In the genomic region with DNA sequence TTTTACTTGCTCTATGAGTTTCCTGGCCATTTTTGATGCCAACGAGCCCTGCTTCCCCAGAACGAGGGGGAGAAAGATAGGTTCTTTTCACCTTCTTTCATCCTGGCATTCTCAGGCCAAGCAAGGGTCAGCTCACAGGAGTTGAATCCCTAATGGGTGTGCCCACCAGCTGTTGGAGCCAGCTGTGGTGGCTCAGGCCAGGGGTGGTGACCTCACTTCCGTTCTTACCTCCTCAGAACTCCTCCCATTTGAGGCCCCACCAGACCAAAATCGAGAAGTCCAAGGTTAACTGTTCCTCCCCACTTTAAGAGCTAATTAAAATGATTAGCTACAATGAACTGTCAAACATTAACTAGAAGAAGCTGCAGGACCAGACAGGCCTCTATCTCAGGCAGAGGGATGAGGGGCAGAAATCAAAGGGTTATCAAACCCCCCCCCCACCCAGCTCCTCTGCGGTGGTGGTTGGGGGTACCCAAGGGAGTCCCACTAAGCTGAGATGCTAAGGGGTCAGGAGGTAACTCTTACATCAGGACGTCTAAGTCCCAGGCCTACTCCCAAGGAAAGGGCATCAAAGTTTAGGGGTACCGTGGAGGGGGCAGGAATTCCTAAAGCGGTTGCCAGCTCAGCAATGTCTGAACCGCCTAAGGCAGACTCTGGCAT, we compare ENCODE assay signal across 7 mouse cellular contexts. TPM values are rescaled to one million over a fixed set of nuclear protein-coding genes. Genes with fewer than 3 reads are reported as not detected.
DNase-seq lines count a peak whose midpoint lies in the region; ATAC-seq and TF ChIP-seq lines count a peak whose summit lies in the region.

No protein-coding gene starts in this region.

- H3K4me2 ChIP-seq in heart, postnatal 0 days (ENCODE audit: low read depth, low read length) = peak overlapping the region; percentile 68
- peak overlapping the region; percentile 46 for H3K4me2 ChIP-seq in limb, embryonic 15.5 days
- H3K4me2 ChIP-seq in neural tube, embryonic 13.5 days = peak overlapping the region; percentile 49

- TF ChIP-seq POLR2A in bone marrow, adult 2 months (IDR thresholded peaks at IDR 0.05; ENCODE audit: borderline replicate concordance, control insufficient read depth, low read depth, low read length) = no peak

- no peaks in the 10 kb centered on the region; the same call in 1 of the 2 replicates for H3K4me1 ChIP-seq in bone marrow, adult 2 months (ENCODE audit: control insufficient read depth, insufficient read depth, low read length)
- H3K4me1 ChIP-seq in heart, postnatal 0 days (ENCODE audit: control insufficient read depth, insufficient read depth) = peaks cover 21% of the 10 kb centered on the region; the same call in 1 of the 2 replicates
- 0 out of 2 replicates have a peak, but pooled peaks cover 5% of the 10 kb centered on the region for H3K4me1 ChIP-seq in limb, embryonic 15.5 days
- no peaks in the 10 kb centered on the region for H3K4me1 ChIP-seq in neural tube, embryonic 13.5 days (replicated peaks)

- peak; percentile 35 for DNase-seq in CD4-positive helper T cell, adult 2 months (ENCODE audit: low read depth, low spot score)
- no peak for DNase-seq in heart, postnatal 0 days (ENCODE audit: low spot score)
- no peak for DNase-seq in adrenal gland, adult 2 months
- no peak for DNase-seq in gastrocnemius, postnatal 14 days

- ATAC-seq in heart, postnatal 0 days (ENCODE audit: insufficient read depth, low read depth) = no peak
- ATAC-seq in limb, embryonic 15.5 days (ENCODE audit: insufficient number of reproducible peaks, low FRiP score, low TSS enrichment, low read depth) = no peak
- no peak for ATAC-seq in neural tube, embryonic 13.5 days (ENCODE audit: low read depth)

- H3K9me3 ChIP-seq in heart, postnatal 0 days (replicated peaks; ENCODE audit: control insufficient read depth, low read length) = no peaks in the 10 kb centered on the region; the same call in 1 of the 2 replicates
- no peaks in the 10 kb centered on the region for H3K9me3 ChIP-seq in limb, embryonic 15.5 days
- no peaks in the 10 kb centered on the region for H3K9me3 ChIP-seq in neural tube, embryonic 13.5 days

- peak overlapping the region; percentile 87; the same call in 1 of the 2 replicates for H3K9ac ChIP-seq in heart, postnatal 0 days (replicated peaks; ENCODE audit: low read depth, low read length)
- H3K9ac ChIP-seq in limb, embryonic 15.5 days = peak overlapping the region; percentile 45; the same call in 1 of the 2 replicates
- no peak overlapping the region for H3K9ac ChIP-seq in neural tube, embryonic 13.5 days

- TF ChIP-seq CTCF in bone marrow, adult 2 months (IDR thresholded peaks at IDR 0.05; ENCODE audit: control insufficient read depth, insufficient read depth, low read length) = no peak
- TF ChIP-seq CTCF in heart, postnatal 0 days (IDR thresholded peaks at IDR 0.05; ENCODE audit: low read depth) = no peak

- no peak for TF ChIP-seq EP300 in heart, postnatal 0 days (IDR thresholded peaks at IDR 0.05; ENCODE audit: low read depth)

- peak overlapping the region; percentile 97 for H3K27ac ChIP-seq in bone marrow, adult 2 months (ENCODE audit: control insufficient read depth, insufficient read depth, low read depth, low read length, poor library complexity)
- peak overlapping the region; percentile 89 for H3K27ac ChIP-seq in heart, postnatal 0 days (ENCODE audit: low read depth)
- H3K27ac ChIP-seq in limb, embryonic 15.5 days = peak overlapping the region; percentile 80; the same call in 1 of the 2 replicates
- H3K27ac ChIP-seq in neural tube, embryonic 13.5 days (replicated peaks) = no peak overlapping the region

- intact Hi-C loops in gastrocnemius, postnatal 14 days (cut with DNase I; ENCODE audit: low total_unique reads) = no loop called here

- no peaks in the 10 kb centered on the region for H3K36me3 ChIP-seq in heart, postnatal 0 days (replicated peaks; ENCODE audit: control insufficient read depth, insufficient read depth, low read length)
- no peaks in the 10 kb centered on the region for H3K36me3 ChIP-seq in limb, embryonic 15.5 days
- H3K36me3 ChIP-seq in neural tube, embryonic 13.5 days = no peaks in the 10 kb centered on the region

- WGBS in bone marrow, adult 2 months = 18% methylated on average over 9 of the region's 9 CpGs
- 26% methylated on average over 9 of the region's 9 CpGs for WGBS in heart, postnatal 0 days
- 22% methylated on average over 9 of the region's 9 CpGs for WGBS in limb, embryonic 15.5 days
- 34% methylated on average over 9 of the region's 9 CpGs for whole genome bisulfite sequencing in neural tube, embryonic 13.5 days

- H3K27me3 ChIP-seq in heart, postnatal 0 days (ENCODE audit: control insufficient read depth, insufficient read depth, low read length) = no peaks in the 10 kb centered on the region
- 0 out of 2 replicates have a peak, but pooled peaks cover 5% of the 10 kb centered on the region for H3K27me3 ChIP-seq in limb, embryonic 15.5 days
- peaks cover 46% of the 10 kb centered on the region for H3K27me3 ChIP-seq in neural tube, embryonic 13.5 days

- peak overlapping the region; percentile 93 for H3K4me3 ChIP-seq in bone marrow, adult 2 months (replicated peaks; ENCODE audit: control insufficient read depth, low read depth, low read length)
- peak overlapping the region; percentile 75 for H3K4me3 ChIP-seq in heart, postnatal 0 days (ENCODE audit: low read depth, low read length)
- peak overlapping the region; percentile 54 for H3K4me3 ChIP-seq in limb, embryonic 15.5 days
- H3K4me3 ChIP-seq in neural tube, embryonic 13.5 days = peak overlapping the region; percentile 41

RNA-seq across cellular contexts. Expression of gene Elf4, which starts 10.6 kb away (rescaled TPM):
- polyA plus RNA-seq in bone marrow, adult 2 months (2011; ENCODE audit: insufficient read depth, insufficient read length, low replicate concordance, missing spikeins) = 12.4 and 20.4 TPM in 2 replicates
- 12.3 and 13.0 TPM in 2 replicates for total RNA-seq in heart, postnatal 0 days (2014; rRNA removed; ENCODE audit: low replicate concordance)
- polyA plus RNA-seq in heart, postnatal 0 days (2015; fragmentation: Nextera tagmentation; extraction: Ambion mirVana) = 4.1 and 4.6 TPM in 2 replicates
- polyA plus RNA-seq in limb, embryonic 15.5 days (2015; fragmentation: Nextera tagmentation; extraction: Ambion mirVana) = 8.1 and 8.7 TPM in 2 replicates
- polyA plus RNA-seq in neural tube, embryonic 13.5 days (2015; fragmentation: Nextera tagmentation; extraction: Ambion mirVana) = 0.85 and 0.92 TPM in 2 replicates
- 10 to 100 TPM in 1 of 2 experiments, 1 to 10 TPM in 1; 8.2 to 19.1 TPM for total RNA-seq in adrenal gland, adult 2 months (2021)
- 8.1 and 13.5 TPM in 2 replicates for polyA plus RNA-seq in adrenal gland, adult 2 months (2012; rRNA removed)
- 1 to 10 TPM; 3.9 to 4.7 TPM for total RNA-seq in gastrocnemius, postnatal 14 days (2021)

Comparison
In these comparisons a context has a peak if more than half of its experiments do, and no peak if none do; other contexts are left out.
1. H3K4me3 ChIP-seq: peak in every context shown above with its lines; median percentile 93 in bone marrow, adult 2 months; 75 in heart, postnatal 0 days; 54 in limb, embryonic 15.5 days; 41 in neural tube, embryonic 13.5 days.